Mouse (Mus musculus): Measurements from ENCODE around the gene Nf2. TPM values are rescaled to one million over a fixed set of nuclear protein-coding genes. Genes with fewer than 3 reads are reported as not detected.

The Nf2 gene
- polyA plus RNA-seq, 1 experiment from 2014 or later, result 58.6 TPM

GRCm38 (mm10) chr11:4768399-4768798 is 80.9 kb downstream of the Nf2 start:
- H3K4me3 ChIP-seq, result no peak overlapping the region
- H3K27ac ChIP-seq, result no peak overlapping the region
- WGBS, result 88% methylated on average over 4 of the region's 4 CpGs
- no peak for DNase-seq (ENCODE audit: low spot score)
- peaks cover 2% of the 10 kb centered on the region for H3K4me1 ChIP-seq (replicated peaks)
- peaks cover 5% of the 10 kb centered on the region; the same call in 1 of the 2 replicates for H3K27me3 ChIP-seq (ENCODE audit: insufficient read depth, poor library complexity, severe bottlenecking)
- peaks cover 50% of the 10 kb centered on the region for H3K36me3 ChIP-seq
- no peaks in the 10 kb centered on the region for H3K9me3 ChIP-seq

GRCm38 (mm10) chr11:4764476-4764875 is 84.9 kb downstream of the Nf2 start:
- no peak for DNase-seq (ENCODE audit: low spot score)
- Histone ChIP-seq H3K36me3 (peaks cover 28% of the 10 kb centered on the region), H3K27ac (no peak overlapping the region), H3K9me3 (no peaks in the 10 kb centered on the region), H3K4me1 (replicated peaks) (peaks cover 32% of the 10 kb centered on the region), H3K27me3 (ENCODE audit: insufficient read depth, poor library complexity, severe bottlenecking) (peaks cover 36% of the 10 kb centered on the region), H3K4me3 (no peak overlapping the region)
- WGBS, result 64% methylated on average over 5 of the region's 5 CpGs

GRCm38 (mm10) chr11:4763631-4764030 is 85.7 kb downstream of the Nf2 start:
- Histone ChIP-seq H3K27ac (no peak overlapping the region), H3K4me1 (replicated peaks) (peaks cover 35% of the 10 kb centered on the region), H3K27me3 (ENCODE audit: insufficient read depth, poor library complexity, severe bottlenecking) (peaks cover 36% of the 10 kb centered on the region), H3K9me3 (no peaks in the 10 kb centered on the region), H3K4me3 (no peak overlapping the region), H3K36me3 (peaks cover 19% of the 10 kb centered on the region)
- WGBS, result 24% methylated on average over 5 of the region's 5 CpGs
- no peak for DNase-seq (ENCODE audit: low spot score)

GRCm38 (mm10) chr11:4762511-4762910 is 86.8 kb downstream of the Nf2 start:
- H3K27me3 ChIP-seq (ENCODE audit: insufficient read depth, poor library complexity, severe bottlenecking), result peaks cover 36% of the 10 kb centered on the region
- H3K4me1 ChIP-seq (replicated peaks), result peaks cover 39% of the 10 kb centered on the region
- DNase-seq (ENCODE audit: low spot score), result no peak
- no peak overlapping the region for H3K4me3 ChIP-seq
- 14% methylated on average over 2 of the region's 2 CpGs for WGBS
- H3K36me3 ChIP-seq, result peaks cover 9% of the 10 kb centered on the region
- H3K27ac ChIP-seq, result peak overlapping the region; percentile 12; the same call in 1 of the 2 replicates
- no peaks in the 10 kb centered on the region for H3K9me3 ChIP-seq

DNA sequence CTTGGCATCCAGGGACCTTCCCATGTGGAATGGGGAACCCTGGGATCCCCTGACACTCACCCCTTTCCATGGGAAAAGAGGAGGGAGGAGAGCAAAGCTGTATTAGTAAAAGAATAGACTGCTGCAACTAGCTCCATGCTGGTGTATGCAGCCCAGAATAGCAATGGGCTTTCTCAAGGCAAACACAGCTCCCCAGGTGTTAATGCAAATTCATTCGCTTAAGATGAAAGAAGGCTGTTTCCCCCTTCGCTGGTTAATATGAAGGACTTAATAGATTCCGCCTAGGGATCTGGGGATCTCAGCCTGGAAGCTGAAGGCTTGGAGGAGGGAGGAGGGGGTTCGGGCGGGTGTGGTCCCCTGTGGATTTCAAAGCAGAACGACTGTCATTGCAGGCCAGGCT is 87.3 kb downstream of the Nf2 start:
- no peak for DNase-seq (ENCODE audit: low spot score)
- peaks cover 4% of the 10 kb centered on the region for H3K36me3 ChIP-seq
- H3K4me1 ChIP-seq (replicated peaks), result peaks cover 43% of the 10 kb centered on the region
- H3K4me3 ChIP-seq, result no peak overlapping the region
- WGBS, result 9% methylated on average over 6 of the region's 6 CpGs
- H3K9me3 ChIP-seq, result no peaks in the 10 kb centered on the region
- peak overlapping the region; percentile 74 for H3K27ac ChIP-seq
- H3K27me3 ChIP-seq (ENCODE audit: insufficient read depth, poor library complexity, severe bottlenecking), result peaks cover 36% of the 10 kb centered on the region

DNA sequence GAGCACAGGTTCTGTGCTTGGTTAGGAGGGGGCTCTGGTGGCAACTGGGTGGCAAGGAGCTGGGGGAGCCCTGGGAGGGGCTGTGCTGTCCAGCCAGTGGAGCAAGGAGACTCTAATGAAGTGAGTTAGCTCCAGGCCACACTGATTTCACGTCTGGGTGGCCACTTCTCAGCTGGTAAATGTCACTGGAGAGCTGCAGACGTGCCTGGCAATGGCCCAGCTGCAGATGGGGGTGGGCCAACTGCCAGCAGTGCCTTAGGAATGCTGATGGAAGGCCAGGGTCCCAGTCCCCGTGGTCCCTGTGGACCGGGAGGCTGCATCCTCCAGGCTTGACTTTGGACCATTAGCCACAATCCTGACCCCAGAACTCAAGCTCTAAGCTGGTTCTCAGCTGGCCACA is 88.9 kb downstream of the Nf2 start:
- H3K4me1 ChIP-seq (replicated peaks), result peaks cover 48% of the 10 kb centered on the region
- H3K36me3 ChIP-seq, result no peaks in the 10 kb centered on the region
- peaks cover 51% of the 10 kb centered on the region for H3K27me3 ChIP-seq (ENCODE audit: insufficient read depth, poor library complexity, severe bottlenecking)
- DNase-seq (ENCODE audit: low spot score), result no peak
- no peak overlapping the region for H3K4me3 ChIP-seq
- 28% methylated on average over 4 of the region's 4 CpGs for WGBS
- no peaks in the 10 kb centered on the region for H3K9me3 ChIP-seq
- peak overlapping the region; percentile 35; the same call in 1 of the 2 replicates for H3K27ac ChIP-seq

DNA sequence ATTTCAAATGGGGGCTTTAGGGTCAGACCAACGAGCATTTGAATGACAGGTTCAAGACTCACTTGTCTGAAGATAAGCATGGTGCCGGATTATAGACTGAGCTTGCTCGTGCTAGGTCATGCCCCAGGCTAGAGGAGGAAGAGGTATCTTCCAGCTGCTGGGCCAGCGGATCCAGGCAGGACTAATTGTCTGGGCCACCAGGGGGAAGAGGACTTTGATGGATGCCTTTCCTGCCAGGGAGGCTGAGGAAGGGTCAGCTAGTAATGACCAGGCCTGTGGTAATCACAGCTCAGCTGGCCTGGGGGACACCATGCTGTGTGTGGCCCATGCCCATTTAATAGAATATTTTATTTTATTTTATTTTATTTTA is 91.6 kb downstream of the Nf2 start:
- WGBS, result 41% methylated on average over 4 of the region's 4 CpGs
- Histone ChIP-seq H3K27ac (no peak overlapping the region), H3K4me1 (replicated peaks) (peaks cover 47% of the 10 kb centered on the region)

GRCm38 (mm10) chr11:4756984-4757788 is 92.2 kb downstream of the Nf2 start:
- H3K36me3 ChIP-seq, result no peaks in the 10 kb centered on the region
- H3K4me1 ChIP-seq (replicated peaks), result peaks cover 41% of the 10 kb centered on the region
- H3K9me3 ChIP-seq, result peaks cover 5% of the 10 kb centered on the region
- H3K4me3 ChIP-seq, result no peak overlapping the region
- WGBS, result 57% methylated on average over 11 of the region's 11 CpGs
- DNase-seq (ENCODE audit: low spot score), result peak; percentile 57
- peaks cover 39% of the 10 kb centered on the region for H3K27me3 ChIP-seq (ENCODE audit: insufficient read depth, poor library complexity, severe bottlenecking)
- peak overlapping the region; percentile 12; the same call in 1 of the 2 replicates for H3K27ac ChIP-seq

More for the DNA sequence above, 91.6 kb downstream of the Nf2 start:
- peak; percentile 55 for DNase-seq (ENCODE audit: low spot score)
- Histone ChIP-seq H3K27me3 (ENCODE audit: insufficient read depth, poor library complexity, severe bottlenecking) (peaks cover 43% of the 10 kb centered on the region), H3K9me3 (peaks cover 5% of the 10 kb centered on the region), H3K36me3 (no peaks in the 10 kb centered on the region), H3K4me3 (no peak overlapping the region)

DNA sequence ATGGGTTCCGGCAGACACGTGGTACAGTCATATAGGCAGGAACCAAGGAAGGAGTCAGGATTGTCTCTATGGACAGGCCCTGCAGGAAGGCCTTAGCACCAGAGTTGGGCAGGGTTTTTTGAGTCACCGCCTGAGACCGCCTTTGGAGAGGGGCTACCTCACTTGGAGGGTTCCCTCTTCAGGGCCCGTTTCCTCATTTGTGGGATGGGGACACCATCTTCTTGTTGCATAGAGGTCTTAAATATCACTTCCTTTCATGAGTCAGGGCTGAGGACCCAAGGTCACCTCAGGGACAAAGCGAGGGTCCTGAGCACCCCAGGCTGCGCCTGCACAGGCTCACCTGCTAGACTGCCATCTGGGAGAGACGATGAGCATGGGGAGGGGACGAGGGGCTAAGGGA is 92.9 kb downstream of the Nf2 start:
- peaks cover 5% of the 10 kb centered on the region for H3K9me3 ChIP-seq
- H3K4me1 ChIP-seq (replicated peaks), result peaks cover 34% of the 10 kb centered on the region
- no peaks in the 10 kb centered on the region for H3K36me3 ChIP-seq
- H3K27me3 ChIP-seq (ENCODE audit: insufficient read depth, poor library complexity, severe bottlenecking), result peaks cover 38% of the 10 kb centered on the region
- no peak overlapping the region for H3K4me3 ChIP-seq
- DNase-seq (ENCODE audit: low spot score), result no peak
- WGBS, result 85% methylated on average over 9 of the region's 9 CpGs
- peak overlapping the region; percentile 12; the same call in 1 of the 2 replicates for H3K27ac ChIP-seq

DNA sequence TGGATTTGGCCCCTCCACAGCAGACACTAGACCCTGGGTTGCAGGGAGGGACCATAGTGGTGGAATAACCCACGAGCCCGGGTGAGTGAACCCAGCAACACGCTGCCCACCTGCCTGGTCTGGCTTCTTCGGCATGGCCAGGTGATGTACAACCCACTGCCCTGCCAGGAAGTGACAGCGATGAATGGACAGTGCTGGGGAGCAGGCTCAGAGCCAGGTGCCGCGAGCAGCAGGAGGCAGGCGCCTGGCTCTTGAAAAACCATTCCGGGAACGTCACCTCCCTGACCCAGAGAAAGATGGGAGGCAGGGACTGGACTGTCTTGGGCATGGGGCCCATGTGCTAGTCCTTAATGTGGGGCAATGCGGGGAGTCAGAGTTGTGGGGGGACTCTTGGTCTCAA is 94.5 kb downstream of the Nf2 start:
- Histone ChIP-seq H3K4me3 (no peak overlapping the region), H3K27ac (no peak overlapping the region), H3K4me1 (replicated peaks) (peaks cover 31% of the 10 kb centered on the region), H3K9me3 (peaks cover 5% of the 10 kb centered on the region), H3K36me3 (no peaks in the 10 kb centered on the region), H3K27me3 (ENCODE audit: insufficient read depth, poor library complexity, severe bottlenecking) (peaks cover 36% of the 10 kb centered on the region)
- WGBS, result 78% methylated on average over 11 of the region's 11 CpGs
- no peak for DNase-seq (ENCODE audit: low spot score)

- H3K36me3 ChIP-seq, result no peaks in the 10 kb centered on the region
- no peak overlapping the region for H3K27ac ChIP-seq
- H3K4me1 ChIP-seq (replicated peaks), result peaks cover 31% of the 10 kb centered on the region
- peaks cover 44% of the 10 kb centered on the region for H3K27me3 ChIP-seq (ENCODE audit: insufficient read depth, poor library complexity, severe bottlenecking)
- DNase-seq (ENCODE audit: low spot score), result no peak
- WGBS, result 89% methylated on average over 3 of the region's 3 CpGs
- H3K9me3 ChIP-seq, result peaks cover 5% of the 10 kb centered on the region
- H3K4me3 ChIP-seq, result no peak overlapping the region
These were observed 95.3 kb downstream of the Nf2 start for GRCm38 (mm10) chr11:4754036-4754435.

GRCm38 (mm10) chr11:4752836-4753235 is 96.5 kb downstream of the Nf2 start:
- DNase-seq (ENCODE audit: low spot score), result no peak
- WGBS, result 64% methylated on average over 10 of the region's 10 CpGs
- Histone ChIP-seq H3K27ac (no peak overlapping the region), H3K36me3 (no peaks in the 10 kb centered on the region), H3K4me1 (replicated peaks) (peaks cover 25% of the 10 kb centered on the region), H3K27me3 (ENCODE audit: insufficient read depth, poor library complexity, severe bottlenecking) (peaks cover 56% of the 10 kb centered on the region), H3K4me3 (no peak overlapping the region), H3K9me3 (peaks cover 5% of the 10 kb centered on the region)

- Histone ChIP-seq H3K27me3 (ENCODE audit: insufficient read depth, poor library complexity, severe bottlenecking) (peaks cover 65% of the 10 kb centered on the region), H3K9me3 (peaks cover 5% of the 10 kb centered on the region), H3K36me3 (no peaks in the 10 kb centered on the region), H3K27ac (no peak overlapping the region), H3K4me1 (replicated peaks) (peaks cover 40% of the 10 kb centered on the region), H3K4me3 (no peak overlapping the region)
- DNase-seq (ENCODE audit: low spot score), result peak; percentile 75
- WGBS, result 9% methylated on average over 9 of the region's 9 CpGs
These were observed 99.1 kb downstream of the Nf2 start for GRCm38 (mm10) chr11:4750263-4750662.
